In the genomic region with DNA sequence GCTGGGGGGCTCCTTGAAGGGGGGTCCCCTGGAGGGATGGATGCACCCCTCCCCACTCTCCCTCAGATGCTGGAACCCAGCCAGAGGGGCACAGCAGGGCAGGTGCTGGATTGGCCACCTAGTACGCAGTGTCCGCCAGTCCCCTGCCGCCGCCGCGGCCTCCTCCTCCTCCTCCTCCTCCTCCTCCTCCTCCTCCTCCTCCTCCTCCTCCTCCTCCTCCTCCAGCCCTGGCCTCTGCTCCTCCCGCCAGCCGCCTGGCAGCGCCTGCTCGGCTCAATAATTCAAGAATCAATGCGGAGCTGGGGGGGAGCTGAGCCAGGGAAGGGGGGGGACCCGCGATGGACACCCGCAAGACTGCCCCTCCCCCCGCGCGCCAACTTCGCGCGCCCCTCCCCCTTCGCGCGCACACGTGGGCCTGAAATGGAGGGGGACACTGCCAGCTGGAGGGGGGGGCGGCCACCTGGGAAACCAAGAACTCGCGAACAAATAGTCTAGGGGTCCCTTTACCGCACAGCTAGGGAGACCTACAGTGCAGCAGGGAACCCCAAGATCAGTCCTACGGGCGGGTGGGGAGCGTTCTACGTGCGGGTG, we compare ENCODE assay signal across 8 mouse cellular contexts. TPM values are rescaled to one million over a fixed set of nuclear protein-coding genes. Genes with fewer than 3 reads are reported as not detected.
A peak's percentile ranks its signal among the peaks of the same experiment; 100 is the strongest.
DNase-seq lines count a peak whose midpoint lies in the region; ATAC-seq lines count a peak whose summit lies in the region.

No protein-coding gene starts in this region.

- ATAC-seq in forebrain, embryonic 13.5 days: no peak

- 4% methylated on average over 16 of the region's 33 CpGs for WGBS in forebrain, embryonic 13.5 days
- WGBS in midbrain, embryonic 10.5 days: 3% methylated on average over 29 of the region's 33 CpGs

- H3K27ac ChIP-seq in forebrain, embryonic 13.5 days: peak overlapping the region; percentile 57; the same call in 1 of the 2 replicates
- no peak overlapping the region for H3K27ac ChIP-seq in midbrain, embryonic 10.5 days (replicated peaks)

- H3K4me2 ChIP-seq in forebrain, embryonic 13.5 days: peak overlapping the region; percentile 72

- no peaks in the 10 kb centered on the region for H3K36me3 ChIP-seq in forebrain, embryonic 13.5 days (ENCODE audit: poor library complexity, severe bottlenecking)
- no peaks in the 10 kb centered on the region for H3K36me3 ChIP-seq in midbrain, embryonic 10.5 days

- peak overlapping the region; percentile 44 for H3K4me3 ChIP-seq in forebrain, embryonic 13.5 days
- peak overlapping the region; percentile 45 for H3K4me3 ChIP-seq in midbrain, embryonic 10.5 days

- no peaks in the 10 kb centered on the region for H3K9me3 ChIP-seq in forebrain, embryonic 13.5 days (replicated peaks)
- H3K9me3 ChIP-seq in midbrain, embryonic 10.5 days (replicated peaks): no peaks in the 10 kb centered on the region; the same call in 1 of the 2 replicates

- peak overlapping the region; percentile 66 for H3K9ac ChIP-seq in forebrain, embryonic 13.5 days

- peak; percentile 8 for DNase-seq in frontal cortex, postnatal 14 days (ENCODE audit: low spot score in 2 of 2)
- no peak for DNase-seq in frontal cortex, postnatal 36 days (ENCODE audit: low spot score in 2 of 2)
- peak; percentile 33 to 66 for DNase-seq in adrenal gland, postnatal 36 days
- peak; percentile 53 for DNase-seq in heart, postnatal 4 days
- peak; percentile 18 for DNase-seq in layer of hippocampus, adult 9-11 months
- DNase-seq in midbrain, embryonic 10.5 days (ENCODE audit: low spot score): peak; percentile 28
- peak; percentile 25 for DNase-seq in testis, postnatal 14 days (ENCODE audit: low spot score)

- peaks cover 49% of the 10 kb centered on the region for H3K4me1 ChIP-seq in forebrain, embryonic 13.5 days
- peaks cover 49% of the 10 kb centered on the region for H3K4me1 ChIP-seq in midbrain, embryonic 10.5 days

- peaks cover 54% of the 10 kb centered on the region for H3K27me3 ChIP-seq in forebrain, embryonic 13.5 days
- peaks cover 88% of the 10 kb centered on the region for H3K27me3 ChIP-seq in midbrain, embryonic 10.5 days (ENCODE audit: low read depth, poor library complexity, severe bottlenecking)

RNA-seq across cellular contexts. Expression of a gene that starts 29.3 kb away (rescaled TPM):
- total RNA-seq in adrenal gland, postnatal 36 days (2021): 100 to 1,000 TPM in 1 of 2 experiments, 10 to 100 TPM in 1; 93.2 to 114 TPM
- polyA plus RNA-seq in forebrain, embryonic 13.5 days (2015; fragmentation: Nextera tagmentation; extraction: Ambion mirVana): 18.5 and 25.2 TPM in 2 replicates
- total RNA-seq in heart, postnatal 4 days (2021): 100 to 1,000 TPM; 125 to 130 TPM
- 8.7 and 11.7 TPM in 2 replicates for polyA plus RNA-seq in midbrain, embryonic 10.5 days (2016; fragmentation: Nextera tagmentation; extraction: Ambion mirVana)

RNA-seq across cellular contexts. Expression of a gene that starts 33.3 kb away (rescaled TPM):
- total RNA-seq in adrenal gland, postnatal 36 days (2021): 1 to 10 TPM; 1.2 to 1.6 TPM
- 1.8 TPM in 2 replicates for polyA plus RNA-seq in forebrain, embryonic 13.5 days (2015; fragmentation: Nextera tagmentation; extraction: Ambion mirVana)
- 1 to 10 TPM; 1.9 to 2.4 TPM for total RNA-seq in heart, postnatal 4 days (2021)
- 1.7 and 2.3 TPM in 2 replicates for polyA plus RNA-seq in midbrain, embryonic 10.5 days (2016; fragmentation: Nextera tagmentation; extraction: Ambion mirVana)

RNA-seq across cellular contexts. Expression of a gene that starts 37.4 kb away (rescaled TPM):
- total RNA-seq in adrenal gland, postnatal 36 days (2021): 1 to 10 TPM in 1 of 2 experiments, not detected in 1; 1.5 TPM
- polyA plus RNA-seq in forebrain, embryonic 13.5 days (2015; fragmentation: Nextera tagmentation; extraction: Ambion mirVana): 2.1 and 2.3 TPM in 2 replicates
- total RNA-seq in heart, postnatal 4 days (2021): under 1 TPM; 0.72 to 0.98 TPM
- polyA plus RNA-seq in midbrain, embryonic 10.5 days (2016; fragmentation: Nextera tagmentation; extraction: Ambion mirVana): 1.7 and 2.9 TPM in 2 replicates

RNA-seq across cellular contexts. Expression of a gene that starts 41.9 kb away (rescaled TPM):
- 1 to 10 TPM; 1.1 to 1.7 TPM for total RNA-seq in adrenal gland, postnatal 36 days (2021)
- polyA plus RNA-seq in forebrain, embryonic 13.5 days (2015; fragmentation: Nextera tagmentation; extraction: Ambion mirVana): 4.2 and 5.8 TPM in 2 replicates
- under 1 TPM; 0.55 to 0.70 TPM for total RNA-seq in heart, postnatal 4 days (2021)
- polyA plus RNA-seq in midbrain, embryonic 10.5 days (2016; fragmentation: Nextera tagmentation; extraction: Ambion mirVana): 2.9 and 3.4 TPM in 2 replicates

RNA-seq across cellular contexts. Expression of a gene that starts 41.9 kb away (rescaled TPM):
- 10 to 100 TPM; 48.9 to 54.0 TPM for total RNA-seq in adrenal gland, postnatal 36 days (2021)
- polyA plus RNA-seq in forebrain, embryonic 13.5 days (2015; fragmentation: Nextera tagmentation; extraction: Ambion mirVana): 76.7 and 87.3 TPM in 2 replicates
- total RNA-seq in heart, postnatal 4 days (2021): 10 to 100 TPM; 52.9 to 55.9 TPM
- polyA plus RNA-seq in midbrain, embryonic 10.5 days (2016; fragmentation: Nextera tagmentation; extraction: Ambion mirVana): 93.4 and 98.7 TPM in 2 replicates

Comparison
In these comparisons a context has a peak if more than half of its experiments do, and no peak if none do; other contexts are left out.
1. DNase-seq: peak in frontal cortex, postnatal 14 days (2 of 2), adrenal gland, postnatal 36 days (2 of 2), heart, postnatal 4 days (single experiment), layer of hippocampus, adult 9-11 months (single experiment), midbrain, embryonic 10.5 days (single experiment) and testis, postnatal 14 days (single experiment); none in frontal cortex, postnatal 36 days (0 of 2).